Mouse (Mus musculus) CH12.LX (cell line): ENCODE measurements around the gene Srbd1. TPM values are rescaled to one million over a fixed set of nuclear protein-coding genes. Genes with fewer than 3 reads are reported as not detected.

Source experiments
- DNase-seq: peaks from one replicate; pipeline ENCODE4 v3.0.0-alpha.2; 2013; ENCODE audit errors: extremely low read depth
- H3K27ac ChIP-seq: 2 replicates; pipeline ENCODE4 v1.5.1; 2012; ENCODE audit warnings: low read depth, mild to moderate bottlenecking, control low read depth, moderate library complexity; ENCODE audit not compliant: insufficient read depth
- H3K27me3 ChIP-seq: replicated peaks from 2 replicates; pipeline ENCODE3; 2012; ENCODE audit warnings: inconsistent platforms
- H3K36me3 ChIP-seq, 2 experiments: replicated peaks in 1 of 2; 2 replicates each; pipeline versions ENCODE3 to v1.6.1; 2012; ENCODE audit warnings: inconsistent platforms in 1 of 2, low read length in 1 of 2, mild to moderate bottlenecking in 1 of 2, mixed read lengths in 1 of 2, moderate library complexity in 1 of 2; ENCODE audit not compliant: control insufficient read depth in 1 of 2, insufficient read depth in 1 of 2
- H3K4me1 ChIP-seq, 2 experiments: 2 replicates each; pipeline ENCODE4 v1.6.1; 2012; ENCODE audit warnings: inconsistent platforms in 1 of 2, moderate library complexity in 1 of 2; ENCODE audit not compliant: insufficient read depth in 2 of 2, control insufficient read depth in 1 of 2
- H3K4me2 ChIP-seq: 2 replicates; pipeline ENCODE4 v1.6.1; 2012; ENCODE audit warnings: low read depth, mild to moderate bottlenecking, control low read depth; ENCODE audit not compliant: poor library complexity, insufficient read depth, severe bottlenecking
- H3K4me3 ChIP-seq, 3 experiments: fragments of 150-350 bp in 1 of 3; sonication (generic) in 1 of 3; replicated peaks in 1 of 3; 2 replicates each; pipeline versions ENCODE3 to v1.5.1; 2011 to 2012; ENCODE audit warnings: low read depth in 2 of 3, low read length in 2 of 3, mild to moderate bottlenecking in 2 of 3, moderate library complexity in 2 of 3, control low read depth in 1 of 3, improper control_type of control experiment in 1 of 3, inconsistent platforms in 1 of 3, mixed read lengths in 1 of 3; ENCODE audit not compliant: poor library complexity in 1 of 3
- H3K79me2 ChIP-seq: replicated peaks from 2 replicates; pipeline ENCODE4 v1.6.1; 2012; ENCODE audit warnings: mild to moderate bottlenecking, moderate library complexity; ENCODE audit not compliant: control insufficient read depth, poor library complexity, insufficient read depth, severe bottlenecking; ENCODE audit errors: extremely low read depth
- H3K9ac ChIP-seq: 2 replicates; pipeline ENCODE4 v1.6.1; 2012; ENCODE audit warnings: low read depth, mild to moderate bottlenecking, control low read depth, moderate library complexity; ENCODE audit not compliant: insufficient read depth
- H3K9me3 ChIP-seq: replicated peaks from 2 replicates; pipeline ENCODE3; 2012; ENCODE audit warnings: low read length, inconsistent platforms, mixed read lengths
- CHD2 ChIP-seq: IDR thresholded peaks from 2 replicates; pipeline ENCODE4 v1.6.1; 2011; ENCODE audit warnings: low read length, improper control_type of control experiment
- CTCF ChIP-seq, 2 experiments: IDR thresholded peaks in 1 of 2; conservative IDR thresholded peaks in 1 of 2; 2 replicates each; pipeline ENCODE4 v1.5.1; 2011 to 2012; ENCODE audit warnings: low read depth in 2 of 2, low read length in 2 of 2, improper control_type of control experiment in 1 of 2, inconsistent platforms in 1 of 2, mild to moderate bottlenecking in 1 of 2, moderate library complexity in 1 of 2
- E2F4 ChIP-seq: IDR thresholded peaks from 2 replicates; pipeline ENCODE4 v1.6.1; 2011; ENCODE audit warnings: low read depth, low read length, improper control_type of control experiment; ENCODE audit not compliant: insufficient replicate concordance
- EP300 ChIP-seq: IDR thresholded peaks from 2 replicates; pipeline ENCODE4 v1.6.1; 2011; ENCODE audit warnings: low read length, improper control_type of control experiment
- ETS1 ChIP-seq: conservative IDR thresholded peaks from 2 replicates; pipeline ENCODE4 v1.6.1; 2012; ENCODE audit warnings: low read depth, mild to moderate bottlenecking, inconsistent platforms, low read length, improper control_type of control experiment, moderate library complexity
- GABPA ChIP-seq: IDR thresholded peaks from 2 replicates; pipeline ENCODE4 v1.6.1; 2012; ENCODE audit warnings: low read depth, low read length, improper control_type of control experiment, inconsistent platforms; ENCODE audit not compliant: insufficient replicate concordance
- JUN ChIP-seq: IDR thresholded peaks from 2 replicates; pipeline ENCODE4 v1.6.1; 2011; ENCODE audit warnings: low read depth, mild to moderate bottlenecking, low read length, improper control_type of control experiment, moderate library complexity; ENCODE audit not compliant: insufficient read depth
- JUND ChIP-seq: conservative IDR thresholded peaks from 2 replicates; pipeline ENCODE4 v1.6.1; 2011; ENCODE audit warnings: low read depth, low read length, improper control_type of control experiment
- KAT2A ChIP-seq: IDR thresholded peaks from 2 replicates; pipeline ENCODE4 v1.6.1; 2012; ENCODE audit warnings: low read length, improper control_type of control experiment, inconsistent platforms; ENCODE audit not compliant: insufficient replicate concordance
- MAX ChIP-seq: IDR thresholded peaks from 2 replicates; pipeline ENCODE4 v1.6.1; 2011; ENCODE audit warnings: low read length, improper control_type of control experiment
- MEF2A ChIP-seq: IDR thresholded peaks from 2 replicates; pipeline ENCODE4 v1.6.1; 2014; ENCODE audit warnings: low read depth, mild to moderate bottlenecking, inconsistent platforms, low read length, improper control_type of control experiment, borderline replicate concordance
- MXI1 ChIP-seq: IDR thresholded peaks from 2 replicates; pipeline ENCODE4 v1.6.1; 2011; ENCODE audit warnings: mild to moderate bottlenecking, low read depth, low read length, improper control_type of control experiment
- MYC ChIP-seq: IDR thresholded peaks from 2 replicates; pipeline ENCODE4 v1.6.1; 2011; ENCODE audit warnings: low read depth, mild to moderate bottlenecking, improper control_type of control experiment, low read length
- NELFE ChIP-seq: IDR thresholded peaks from 2 replicates; pipeline ENCODE4 v1.6.1; 2011; ENCODE audit warnings: low read depth, low read length, improper control_type of control experiment
- NRF1 ChIP-seq: IDR thresholded peaks from 2 replicates; pipeline ENCODE4 v1.6.1; 2014; ENCODE audit warnings: low read depth, mild to moderate bottlenecking, inconsistent platforms, low read length, improper control_type of control experiment, moderate library complexity
- PAX5 ChIP-seq: IDR thresholded peaks from 2 replicates; pipeline ENCODE4 v1.6.1; 2012; ENCODE audit warnings: low read length, inconsistent platforms, mixed read lengths
- POLR2A ChIP-seq: IDR thresholded peaks from 2 replicates; pipeline ENCODE4 v1.6.1; 2011; ENCODE audit warnings: low read depth, mild to moderate bottlenecking, improper control_type of control experiment, low read length
- RAD21 ChIP-seq: IDR thresholded peaks from 2 replicates; pipeline ENCODE4 v1.6.1; 2011; ENCODE audit warnings: low read depth, mild to moderate bottlenecking, low read length, improper control_type of control experiment, moderate library complexity
- RCOR1 ChIP-seq: conservative IDR thresholded peaks from 2 replicates; pipeline ENCODE4 v1.6.1; 2012; ENCODE audit warnings: low read depth, mild to moderate bottlenecking, inconsistent platforms, low read length, improper control_type of control experiment
- UBTF ChIP-seq: IDR thresholded peaks from 2 replicates; pipeline ENCODE4 v1.6.1; 2012; ENCODE audit warnings: low read depth, mild to moderate bottlenecking, inconsistent platforms, low read length, improper control_type of control experiment, moderate library complexity
- USF1 ChIP-seq: IDR thresholded peaks from 2 replicates; pipeline ENCODE4 v1.6.1; 2014; ENCODE audit warnings: low read depth, mild to moderate bottlenecking, inconsistent platforms, low read length, improper control_type of control experiment
- dilution Hi-C: fragments of 300-500 bp; cut with MboI; formaldehyde crosslinking; loops from 2 replicates; pipeline ENCODE4 v1.14.3; 2020; ENCODE audit warnings: low sequenced_read_pairs; ENCODE audit not compliant: extremely low pct_unique_long_range_greater_than_20kb, extremely low pct_ligation_motif_present
- in situ Hi-C: fragments of 300-500 bp; cut with MboI; formaldehyde crosslinking; loops from 3 replicates; pipeline ENCODE4 v1.14.3; 2019; ENCODE audit warnings: low sequenced_read_pairs, low pct_ligation_motif_present, low pct_unique_long_range_greater_than_20kb, mixed read lengths
- polyA plus RNA-seq: library from polyadenylated mRNA; unstranded; fragments of >175 nt; gene quantifications from 2 replicates; pipeline ENCODE4 v1.2.1, GENCODE M21; 2012; ENCODE audit warnings: low read depth; ENCODE audit not compliant: insufficient read length
- total RNA-seq, 2 experiments: library from RNA; depleted of rRNA; stranded (reverse); fragments of 300-350 nt in 1 of 2; fragments of >200 nt in 1 of 2; gene quantifications; 2 replicates each; pipeline ENCODE4 v1.2.3; 2012 to 2014

The Srbd1 gene
- total and polyA plus RNA-seq, 3 experiments: 21.5 to 34.5 (median 24.8) TPM

DNA sequence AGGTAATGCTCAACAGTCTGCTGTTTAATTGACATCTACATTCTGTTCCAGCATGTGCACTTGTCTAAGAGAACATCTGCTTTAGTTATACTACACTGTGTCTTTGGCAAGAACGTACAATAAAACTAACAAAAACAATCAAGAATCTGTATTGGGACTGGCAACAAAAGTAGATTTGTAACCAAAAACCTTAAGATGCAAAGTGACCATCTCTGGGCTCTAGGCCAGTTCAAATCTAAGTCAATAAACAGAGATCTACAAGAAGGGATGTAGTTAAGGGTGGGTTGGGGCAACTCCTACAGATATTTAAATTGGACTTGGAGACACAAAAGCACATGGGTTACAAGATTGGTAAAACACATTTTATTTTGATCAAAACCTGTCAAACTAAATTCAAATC, 53.3 kb downstream of the Srbd1 start:
- peaks cover 18 to 62% of the 10 kb centered on the region in 2 experiments for H3K36me3 ChIP-seq
- no peak overlapping the region for H3K9ac ChIP-seq
- dilution Hi-C loops (no loop called here), in situ Hi-C loops (no loop called here)
- H3K4me3 ChIP-seq: no peak overlapping the region
- H3K79me2 ChIP-seq: no peaks in the 10 kb centered on the region
- DNase-seq: no peak
- H3K27me3 ChIP-seq: no peaks in the 10 kb centered on the region
- H3K9me3 ChIP-seq: peaks cover 2% of the 10 kb centered on the region
- no peak overlapping the region for H3K27ac ChIP-seq
- peaks cover 2 to 28% of the 10 kb centered on the region in 2 experiments; a peak in 3 of 4 replicates for H3K4me1 ChIP-seq
- H3K4me2 ChIP-seq: no peak overlapping the region
- TF ChIP-seq CHD2 (no peak), MYC (no peak), MAX (no peak), E2F4 (no peak), USF1 (no peak), RAD21 (no peak), MXI1 (no peak), JUND (no peak), KAT2A (no peak), JUN (no peak), EP300 (no peak), ETS1 (no peak)

DNA sequence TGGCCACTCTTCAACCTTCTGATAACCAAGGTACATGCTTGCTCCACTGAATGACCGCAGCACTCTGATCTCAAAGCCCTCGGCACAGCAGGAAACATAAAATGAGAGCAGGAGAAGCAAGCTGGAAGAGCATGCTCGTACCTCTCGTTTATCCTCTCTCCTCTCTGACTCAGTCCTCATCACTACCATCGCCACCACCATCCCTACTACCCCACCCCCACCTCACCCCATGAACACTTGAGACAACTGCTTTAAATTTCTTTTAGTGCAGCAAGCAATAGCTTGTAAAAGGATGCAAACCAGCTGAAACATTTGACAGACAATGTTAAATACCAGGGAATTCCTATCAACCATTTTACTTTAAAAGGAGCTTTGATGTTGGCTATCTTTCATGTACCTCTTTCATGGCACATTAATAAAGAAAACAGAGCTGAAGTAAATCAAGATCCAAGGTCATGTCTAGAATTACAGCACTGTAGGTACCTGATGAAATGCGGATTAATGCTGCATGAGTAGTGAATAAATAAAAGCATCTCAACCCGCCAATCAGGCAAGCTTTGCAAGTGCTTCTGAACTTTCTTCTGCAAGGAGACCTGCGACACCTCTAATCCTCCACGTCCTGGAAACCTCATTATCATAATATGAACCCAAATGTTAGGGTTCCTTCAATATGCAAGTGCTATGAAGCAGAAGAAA, 54.9 kb downstream of the Srbd1 start:
- H3K4me3 ChIP-seq: no peak overlapping the region
- dilution Hi-C loops: no loop called here
- H3K4me1 ChIP-seq: peaks cover 2 to 18% of the 10 kb centered on the region in 2 experiments; a peak in 3 of 4 replicates
- H3K9ac ChIP-seq: no peak overlapping the region
- in situ Hi-C loops: no loop called here
- H3K36me3 ChIP-seq: peaks cover 20 to 63% of the 10 kb centered on the region in 2 experiments
- no peak for DNase-seq
- no peak for TF ChIP-seq MEF2A
- no peak for TF ChIP-seq MYC
- no peak for TF ChIP-seq MXI1
- no peak for TF ChIP-seq PAX5
- TF ChIP-seq JUND: no peak
- no peak for TF ChIP-seq GABPA
- no peak for TF ChIP-seq UBTF
- no peak for TF ChIP-seq USF1
- no peak for TF ChIP-seq POLR2A
- TF ChIP-seq NELFE: no peak
- no peak for TF ChIP-seq RCOR1
- no peak for TF ChIP-seq JUN
- no peak for TF ChIP-seq NRF1
- TF ChIP-seq CTCF (conservative IDR thresholded peaks at IDR 0.05 in 1 of 2, IDR thresholded peaks at IDR 0.05 in 1 of 2; ENCODE audit: low read depth in 2 of 2, low read length in 2 of 2): no peak
- no peak overlapping the region for H3K4me2 ChIP-seq
- H3K9me3 ChIP-seq: no peaks in the 10 kb centered on the region
- H3K27ac ChIP-seq: no peak overlapping the region
- H3K27me3 ChIP-seq: no peaks in the 10 kb centered on the region
- H3K79me2 ChIP-seq: no peaks in the 10 kb centered on the region
